ENCODE assay signal across 8 mouse cellular contexts in the genomic region with DNA sequence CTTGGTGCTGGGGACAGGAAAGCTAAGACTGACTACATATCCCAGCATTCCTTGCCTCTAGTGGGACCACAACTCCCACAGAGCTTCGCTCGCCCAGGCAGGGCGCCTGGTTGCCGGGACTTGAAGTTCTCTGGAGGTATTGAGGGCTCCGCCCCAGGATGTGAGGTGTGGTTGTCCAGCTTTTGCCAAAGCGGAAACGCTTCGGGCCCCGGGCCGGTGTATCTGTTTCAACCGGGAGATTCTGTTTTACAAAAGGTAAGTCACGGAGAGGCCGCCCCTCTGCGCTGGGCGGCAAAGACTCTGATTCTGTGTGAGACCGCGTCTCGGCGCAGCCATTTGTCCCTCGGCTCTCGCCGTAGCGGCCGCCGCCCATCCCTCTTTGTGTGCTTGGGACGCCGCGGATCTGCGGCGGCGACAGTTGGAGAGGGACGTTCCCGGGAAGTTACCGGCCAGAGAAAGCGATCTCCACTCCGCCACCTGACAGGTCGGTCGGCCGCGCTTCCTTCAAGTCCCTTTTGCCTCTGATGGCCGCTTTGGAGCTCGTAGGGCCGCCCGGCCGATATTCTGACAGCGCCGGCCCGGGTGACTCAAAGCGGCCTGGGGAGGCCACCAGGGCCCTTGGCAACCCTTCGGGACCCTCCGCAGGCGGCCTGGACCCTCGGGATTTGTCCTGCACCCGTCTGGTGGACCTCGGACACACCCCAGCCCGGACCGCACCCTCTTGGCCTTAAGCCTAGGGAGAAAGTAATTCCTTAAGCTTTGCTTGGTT. TPM values are rescaled to one million over a fixed set of nuclear protein-coding genes. Genes with fewer than 3 reads are reported as not detected.
A peak's percentile ranks its signal among the peaks of the same experiment; 100 is the strongest.
DNase-seq lines count a peak whose midpoint lies in the region; ATAC-seq and TF ChIP-seq lines count a peak whose summit lies in the region.

TSS of gene Dync1i2 (plus strand) at position 116 of the 769 bp plus-strand sequence.

- H3K4me2 ChIP-seq in heart, embryonic 11.5 days: peak within 1 kb of the TSS; percentile 73
- peak within 1 kb of the TSS; percentile 59 for H3K4me2 ChIP-seq in kidney, embryonic 16.5 days (replicated peaks; ENCODE audit: low read depth, low read length)
- H3K4me2 ChIP-seq in myocyte (ENCODE audit: low read depth): peak within 1 kb of the TSS; percentile 74

- peak within 1 kb of the TSS; percentile 77 for H3K27ac ChIP-seq in heart, embryonic 11.5 days (ENCODE audit: low read depth, low read length)
- peak within 1 kb of the TSS; percentile 89 for H3K27ac ChIP-seq in kidney, embryonic 16.5 days (ENCODE audit: low read length)
- H3K27ac ChIP-seq in liver, adult 2 months (replicated peaks; ENCODE audit: insufficient read depth, low read depth, low read length): peak within 1 kb of the TSS; percentile 86

- 0 out of 2 replicates have a peak, but pooled peaks have one; percentile 20 for TF ChIP-seq POLR2A in brain, embryonic 14.5 days (IDR thresholded peaks at IDR 0.05; ENCODE audit: borderline replicate concordance, extremely low read depth, insufficient read depth, insufficient read length, poor library complexity, severe bottlenecking)
- TF ChIP-seq POLR2A in liver, adult 2 months (IDR thresholded peaks at IDR 0.05; ENCODE audit: extremely low read depth, insufficient read depth, low read length): peak; percentile 51; the same call in 1 of the 2 replicates
- peak; percentile 67 for TF ChIP-seq POLR2A in myocyte (IDR thresholded peaks at IDR 0.05; ENCODE audit: insufficient read length, low read depth)

- H3K9me3 ChIP-seq in erythroblast, embryonic 14.5 days (ENCODE audit: control insufficient read depth, low read length): no peaks in the 10 kb centered on the region
- no peaks in the 10 kb centered on the region for H3K9me3 ChIP-seq in heart, embryonic 11.5 days (replicated peaks; ENCODE audit: control insufficient read depth, low read length)
- H3K9me3 ChIP-seq in kidney, embryonic 16.5 days (ENCODE audit: low read length): no peaks in the 10 kb centered on the region

- peaks cover 17% of the 10 kb centered on the region for H3K4me1 ChIP-seq in erythroblast, embryonic 14.5 days (ENCODE audit: control insufficient read depth)
- H3K4me1 ChIP-seq in heart, embryonic 11.5 days (ENCODE audit: control insufficient read depth, insufficient read depth, low read length): peaks cover 4% of the 10 kb centered on the region; the same call in 1 of the 2 replicates
- H3K4me1 ChIP-seq in kidney, embryonic 16.5 days (ENCODE audit: insufficient read depth, low read length): peaks cover 8% of the 10 kb centered on the region; the same call in 1 of the 2 replicates
- peaks cover 2% of the 10 kb centered on the region; the same call in 1 of the 2 replicates for H3K4me1 ChIP-seq in liver, adult 2 months (ENCODE audit: control insufficient read depth, insufficient read depth, low read length)

- peak within 1 kb of the TSS; percentile 96 for H3K9ac ChIP-seq in heart, embryonic 11.5 days (ENCODE audit: low read depth, low read length)
- H3K9ac ChIP-seq in kidney, embryonic 16.5 days (replicated peaks; ENCODE audit: low read length): peak within 1 kb of the TSS; percentile 94
- H3K9ac ChIP-seq in liver, adult 2 months (ENCODE audit: low read depth, low read length): peak within 1 kb of the TSS; percentile 93

- H3K36me3 ChIP-seq in C2C12 (ENCODE audit: control insufficient read depth, insufficient read depth): peaks cover 25% of the 10 kb centered on the region
- H3K36me3 ChIP-seq in erythroblast, embryonic 14.5 days (ENCODE audit: control insufficient read depth): peaks cover 27% of the 10 kb centered on the region
- 0 out of 2 replicates have a peak, but pooled peaks cover 2% of the 10 kb centered on the region for H3K36me3 ChIP-seq in heart, embryonic 11.5 days (ENCODE audit: control insufficient read depth, insufficient read depth, low read length)
- H3K36me3 ChIP-seq in kidney, embryonic 16.5 days (ENCODE audit: insufficient read depth, low read length): peaks cover 5% of the 10 kb centered on the region; the same call in 1 of the 2 replicates
- H3K36me3 ChIP-seq in liver, adult 2 months (ENCODE audit: control insufficient read depth, insufficient read depth, low read length): peaks cover 4% of the 10 kb centered on the region
- H3K36me3 ChIP-seq in myocyte (ENCODE audit: control insufficient read depth, insufficient read depth): no peaks in the 10 kb centered on the region
- no peaks in the 10 kb centered on the region for H3K36me3 ChIP-seq in splenic B cell, adult 2 months (ENCODE audit: control insufficient read depth, insufficient read depth, low read length, poor library complexity, severe bottlenecking)

- peak; percentile 99 for DNase-seq in brain, embryonic 14.5 days (ENCODE audit: low read depth)
- peak; percentile 96 for DNase-seq in liver, adult 2 months (ENCODE audit: extremely low read depth, low read depth, low spot score)
- peak; percentile 92 for DNase-seq in splenic B cell, adult 2 months (ENCODE audit: low read depth, low spot score)

- H3K79me2 ChIP-seq in C2C12 (ENCODE audit: control insufficient read depth, insufficient read depth) (peaks cover 51% of the 10 kb centered on the region), myocyte (ENCODE audit: control insufficient read depth, insufficient read depth) (peaks cover 49% of the 10 kb centered on the region)
- H3K79me2 ChIP-seq in liver, adult 2 months (ENCODE audit: control insufficient read depth, insufficient read depth, low read length): peaks cover 5% of the 10 kb centered on the region; the same call in 1 of the 2 replicates

- under 1% methylated on average over 57 of the region's 57 CpGs for WGBS in heart, embryonic 11.5 days (ENCODE audit: insufficient replicate concordance)
- under 1% methylated on average over 57 of the region's 57 CpGs for WGBS in kidney, embryonic 16.5 days
- under 1% methylated on average over 57 of the region's 57 CpGs for WGBS in liver, adult 2 months

- ATAC-seq in heart, embryonic 11.5 days (replicated peaks; ENCODE audit: insufficient number of reproducible peaks, low FRiP score, low TSS enrichment): peak; percentile 98
- ATAC-seq in kidney, embryonic 16.5 days (ENCODE audit: low FRiP score, low TSS enrichment): peak; percentile 100

- H3K4me3 ChIP-seq in C2C12 (ENCODE audit: insufficient read depth, poor library complexity, severe bottlenecking) (peak within 1 kb of the TSS; percentile 100), myocyte (peak within 1 kb of the TSS; percentile 95)
- peak within 1 kb of the TSS; percentile 98 for H3K4me3 ChIP-seq in erythroblast, embryonic 14.5 days (replicated peaks)
- H3K4me3 ChIP-seq in heart, embryonic 11.5 days (ENCODE audit: low read depth, low read length): peak within 1 kb of the TSS; percentile 96
- H3K4me3 ChIP-seq in kidney, embryonic 16.5 days (ENCODE audit: low read length): peak within 1 kb of the TSS; percentile 93
- peak within 1 kb of the TSS; percentile 91 for H3K4me3 ChIP-seq in liver, adult 2 months (ENCODE audit: insufficient read depth, low read depth, low read length)

- no peak for TF ChIP-seq CTCF in C2C12 (IDR thresholded peaks at IDR 0.05; ENCODE audit: control insufficient read depth, insufficient read depth, insufficient read length)
- no peak for TF ChIP-seq CTCF in brain, embryonic 14.5 days (IDR thresholded peaks at IDR 0.05; ENCODE audit: borderline replicate concordance, extremely low read depth, insufficient read depth, insufficient read length)
- TF ChIP-seq CTCF in liver, adult 2 months (IDR thresholded peaks at IDR 0.05; ENCODE audit: low read depth, low read length): no peak

- peaks cover 39% of the 10 kb centered on the region for H3K79me3 ChIP-seq in C2C12 (ENCODE audit: low read depth)

- no peaks in the 10 kb centered on the region for H3K27me3 ChIP-seq in C2C12 (ENCODE audit: control insufficient read depth, insufficient read depth, insufficient read length)
- H3K27me3 ChIP-seq in erythroblast, embryonic 14.5 days (ENCODE audit: control insufficient read depth): peaks cover 6% of the 10 kb centered on the region
- no peaks in the 10 kb centered on the region for H3K27me3 ChIP-seq in heart, embryonic 11.5 days (ENCODE audit: control insufficient read depth, insufficient read depth, low read length)
- H3K27me3 ChIP-seq in kidney, embryonic 16.5 days (ENCODE audit: insufficient read depth, low read length): no peaks in the 10 kb centered on the region
- H3K27me3 ChIP-seq in liver, adult 2 months (ENCODE audit: control insufficient read depth, insufficient read depth, low read length): no peaks in the 10 kb centered on the region
- no peaks in the 10 kb centered on the region for H3K27me3 ChIP-seq in myocyte (ENCODE audit: control insufficient read depth, insufficient read depth, insufficient read length)
- H3K27me3 ChIP-seq in splenic B cell, adult 2 months (ENCODE audit: control insufficient read depth, insufficient read depth, low read length, poor library complexity, severe bottlenecking): no peaks in the 10 kb centered on the region

- H3ac ChIP-seq in C2C12 (ENCODE audit: control insufficient read depth, insufficient read length, low read depth) (peak within 1 kb of the TSS; percentile 96), myocyte (ENCODE audit: control insufficient read depth, insufficient read length) (peak within 1 kb of the TSS; percentile 23)

TF ChIP-seq in C2C12, 6 proteins besides CTCF, POLR2A, EP300 and RAD21 (continues in another document):
- TF ChIP-seq MYOD1 (IDR thresholded peaks at IDR 0.05; ENCODE audit: control insufficient read depth, insufficient read length, low read depth) (no peak), FOSL1 (IDR thresholded peaks at IDR 0.05; ENCODE audit: insufficient read depth, low read length, poor library complexity, severe bottlenecking) (no peak), USF1 (IDR thresholded peaks at IDR 0.05; ENCODE audit: low read depth) (no peak), MAX (IDR thresholded peaks at IDR 0.05) (no peak), CEBPB (IDR thresholded peaks at IDR 0.05; ENCODE audit: low read depth) (no peak)

TF ChIP-seq in myocyte, 11 proteins besides CTCF, POLR2A, EP300 and RAD21:
- TF ChIP-seq USF1 (IDR thresholded peaks at IDR 0.05; ENCODE audit: low read depth): no peak
- TF ChIP-seq MYOG (IDR thresholded peaks at IDR 0.05; ENCODE audit: control insufficient read depth in 1 of 3, insufficient read depth in 1 of 3, insufficient read length in 2 of 3, low read depth in 2 of 3): peak in 1 of 3 experiments; percentile 8
- no peak for TF ChIP-seq TCF3 (IDR thresholded peaks at IDR 0.05; ENCODE audit: insufficient read length, low read depth)
- no peak for TF ChIP-seq MYOD1 (IDR thresholded peaks at IDR 0.05; ENCODE audit: control insufficient read depth in 1 of 3, insufficient read length in 2 of 3, low read depth in 2 of 3)
- TF ChIP-seq POLR2AphosphoS2 (IDR thresholded peaks at IDR 0.05; ENCODE audit: insufficient read length, low read depth): peak; percentile 55

RNA-seq across cellular contexts. Expression of gene Dync1i2, which starts in this region (rescaled TPM):
- 52.1 TPM for polyA plus RNA-seq in C2C12 (2012; fragmentation: generic; extraction: Trizol)
- polyA plus RNA-seq in brain, embryonic 14.5 days (2012; rRNA removed): 213 and 233 TPM in 2 replicates
- polyA plus RNA-seq in erythroblast, embryonic 14.5 days (2012): 1.3 TPM in 2 replicates
- 78.5 and 105 TPM in 2 replicates for polyA plus RNA-seq in heart, embryonic 11.5 days (2014; fragmentation: Nextera tagmentation; extraction: Ambion mirVana)
- 76.1 and 85.8 TPM in 2 replicates for polyA plus RNA-seq in kidney, embryonic 16.5 days (2015; fragmentation: Nextera tagmentation; extraction: Ambion mirVana)
- 23.0 TPM in 2 replicates for total RNA-seq in liver, adult 2 months (2014; rRNA removed)
- 9.1 and 10.5 TPM in 2 replicates for polyA plus RNA-seq in liver, adult 2 months (2012; rRNA removed)
- 67.3 TPM for polyA plus RNA-seq in myocyte (2012; fragmentation: generic; extraction: Trizol)

Comparison
In these comparisons a context has a peak if more than half of its experiments do, and no peak if none do; other contexts are left out.
1. Peak in every context shown above with its lines: DNase-seq, ATAC-seq, H3K4me3 ChIP-seq and H3K27ac ChIP-seq.